Mouse (Mus musculus) bone marrow macrophage, adult 2 months (primary cell): ENCODE measurements at regions not wholly inside any gene's neighbourhood (a gene's known extent, or its start where the extent isn't known, plus 50 kb on each side); places are given as distances from the start of the nearest gene placed in this dataset.
A peak's percentile ranks its signal among the peaks of the same experiment; 100 is the strongest.

Source experiments
- H3K27ac ChIP-seq: 2 replicates; pipeline ENCODE4 v1.5.1; 2012; ENCODE audit warnings: low read depth, low read length; ENCODE audit not compliant: insufficient read depth
- H3K4me1 ChIP-seq: 2 replicates; pipeline ENCODE4 v1.6.1; 2012; ENCODE audit warnings: low read length; ENCODE audit not compliant: control insufficient read depth, insufficient read depth
- H3K4me3 ChIP-seq: 2 replicates; pipeline ENCODE4 v1.5.1; 2012; ENCODE audit warnings: mild to moderate bottlenecking, low read length, moderate library complexity; ENCODE audit not compliant: insufficient read depth
- CTCF ChIP-seq: IDR thresholded peaks from 2 replicates; pipeline ENCODE4 v1.5.1; 2012; ENCODE audit warnings: low read depth, mild to moderate bottlenecking, low read length, moderate library complexity
- POLR2A ChIP-seq: IDR thresholded peaks from 2 replicates; pipeline ENCODE4 v1.6.1; 2012; ENCODE audit warnings: mild to moderate bottlenecking, low read depth, low read length, borderline replicate concordance

DNA sequence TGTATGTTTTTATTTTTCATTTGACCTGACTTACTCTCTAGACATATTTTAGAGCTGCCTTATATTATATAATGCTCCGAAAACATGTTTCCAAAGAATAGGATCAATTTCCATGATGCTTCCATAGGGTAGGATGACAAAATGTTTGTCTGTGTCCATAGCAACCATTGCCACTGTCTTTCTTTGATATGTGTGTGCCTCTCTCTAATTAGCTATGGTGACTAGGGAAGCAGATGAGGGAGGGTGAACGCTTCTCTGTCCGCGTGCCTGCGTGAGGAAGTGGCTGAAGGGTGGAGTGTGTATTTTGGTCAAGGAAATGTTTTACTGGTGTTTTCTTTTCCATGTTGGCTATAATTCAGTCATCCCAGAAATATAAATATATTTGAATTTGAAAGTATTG is 104.2 kb upstream of the Fn1 start:
- Histone ChIP-seq H3K4me3 (no peak overlapping the region), H3K4me1 (no peaks in the 10 kb centered on the region), H3K27ac (no peak overlapping the region)
- TF ChIP-seq CTCF (no peak), POLR2A (no peak)

DNA sequence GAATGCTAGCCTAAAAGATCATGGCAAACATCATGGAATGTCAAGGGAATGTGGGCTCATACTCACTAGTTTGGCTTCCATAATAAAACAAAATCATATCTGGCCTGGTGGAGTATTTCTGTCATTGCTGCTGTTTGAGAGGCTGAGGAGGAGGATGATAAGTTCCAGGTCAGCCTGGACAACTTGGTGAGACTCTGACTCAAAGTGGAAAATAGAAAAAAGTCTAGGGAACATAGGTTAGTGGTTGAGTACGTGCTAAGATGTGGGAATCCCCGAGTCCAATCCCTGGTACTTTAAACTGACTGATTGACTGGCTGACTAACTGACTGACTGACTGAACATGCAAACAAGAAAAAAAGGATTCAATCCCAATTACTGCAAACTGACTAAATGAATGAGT is 103.2 kb upstream of the Fn1 start:
- Histone ChIP-seq H3K4me1 (no peaks in the 10 kb centered on the region), H3K4me3 (no peak overlapping the region), H3K27ac (no peak overlapping the region)
- TF ChIP-seq CTCF, result no peak
- TF ChIP-seq POLR2A, result no peak

DNA sequence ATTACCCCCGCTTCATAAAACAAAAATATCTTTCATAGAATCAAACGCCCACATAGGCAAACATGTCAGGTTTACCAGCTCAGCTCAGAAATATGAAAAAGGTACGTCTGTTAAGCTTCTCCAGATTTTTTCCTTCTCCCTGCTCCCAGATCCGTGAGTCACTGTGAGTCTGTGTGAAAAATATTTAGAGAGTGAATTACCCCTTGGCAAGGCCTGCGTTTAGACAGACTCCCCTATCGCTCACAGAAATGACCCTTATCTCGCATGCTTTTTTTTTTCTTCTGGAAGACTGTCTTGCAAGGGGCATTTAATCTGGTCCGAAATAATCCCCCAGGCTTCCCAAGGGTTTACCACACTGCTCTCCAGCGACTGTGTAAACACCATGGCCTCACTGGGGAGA is 102.4 kb upstream of the Fn1 start:
- Histone ChIP-seq H3K27ac (no peak overlapping the region), H3K4me1 (no peaks in the 10 kb centered on the region), H3K4me3 (no peak overlapping the region)
- TF ChIP-seq POLR2A, result no peak

DNA sequence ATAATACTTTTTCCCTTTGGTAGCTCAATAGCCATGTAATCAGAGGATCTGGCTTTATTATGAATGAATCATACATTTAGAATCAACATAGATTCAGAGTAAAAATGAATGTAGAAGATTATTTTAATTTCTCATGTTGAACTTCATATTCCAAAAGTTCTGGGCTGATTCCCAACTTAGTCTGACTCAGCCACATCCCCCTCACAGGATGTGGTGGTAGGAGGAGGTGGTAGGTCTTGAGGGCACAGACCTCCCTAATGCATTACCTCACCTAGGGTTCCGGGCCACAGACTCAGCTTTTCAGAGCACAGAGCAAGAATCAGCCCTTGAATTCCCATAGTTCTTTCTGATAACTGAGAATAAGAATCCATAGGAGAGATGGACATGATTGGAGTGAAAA is 99.4 kb upstream of the Fn1 start:
- no peak overlapping the region for H3K4me3 ChIP-seq
- H3K27ac ChIP-seq, result no peak overlapping the region
- TF ChIP-seq CTCF (no peak), POLR2A (no peak)
- no peaks in the 10 kb centered on the region for H3K4me1 ChIP-seq

DNA sequence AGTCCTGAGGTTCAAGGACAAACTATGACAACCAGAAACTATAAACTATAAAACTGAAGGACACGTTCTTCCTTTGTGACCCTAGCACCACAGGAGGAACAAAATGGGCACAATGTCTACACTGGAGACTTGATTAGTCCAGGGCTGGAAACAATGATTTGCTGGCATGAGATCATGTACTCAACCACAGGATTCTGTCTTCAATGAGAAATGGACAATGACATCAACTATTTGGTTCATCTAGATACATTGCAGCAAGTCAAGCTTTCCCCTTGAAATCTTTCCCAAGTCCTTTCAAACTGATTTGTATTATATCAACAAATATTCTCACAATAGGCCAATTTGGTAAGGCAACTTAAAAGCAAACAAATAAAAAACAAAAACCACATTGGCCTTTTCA is 98.6 kb upstream of the Fn1 start:
- Histone ChIP-seq H3K27ac (no peak overlapping the region), H3K4me3 (no peak overlapping the region), H3K4me1 (no peaks in the 10 kb centered on the region)
- TF ChIP-seq CTCF, result no peak
- no peak for TF ChIP-seq POLR2A

DNA sequence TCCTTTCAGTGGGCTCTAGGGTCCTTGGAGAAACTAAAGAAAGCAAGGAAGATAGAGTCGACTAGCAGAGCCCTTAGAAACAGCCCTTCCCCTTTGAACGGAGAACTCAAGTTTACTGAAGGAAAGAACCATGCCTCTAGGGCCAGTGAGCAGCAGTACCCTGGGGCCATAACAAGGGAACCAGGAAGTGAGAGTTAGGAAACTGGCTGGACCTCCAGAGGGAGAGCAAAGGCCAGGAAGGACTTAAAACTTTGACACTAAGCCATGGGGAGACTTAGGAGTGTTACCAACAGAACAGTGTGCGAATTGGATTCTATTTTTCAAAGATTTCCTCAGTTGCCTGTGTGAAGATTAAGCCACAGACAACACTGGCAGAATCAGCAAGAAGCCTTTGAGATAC is 82.6 kb upstream of the Fn1 start:
- H3K27ac ChIP-seq, result peak overlapping the region; percentile 4; the same call in 1 of the 2 replicates
- TF ChIP-seq CTCF (no peak), POLR2A (no peak)

DNA sequence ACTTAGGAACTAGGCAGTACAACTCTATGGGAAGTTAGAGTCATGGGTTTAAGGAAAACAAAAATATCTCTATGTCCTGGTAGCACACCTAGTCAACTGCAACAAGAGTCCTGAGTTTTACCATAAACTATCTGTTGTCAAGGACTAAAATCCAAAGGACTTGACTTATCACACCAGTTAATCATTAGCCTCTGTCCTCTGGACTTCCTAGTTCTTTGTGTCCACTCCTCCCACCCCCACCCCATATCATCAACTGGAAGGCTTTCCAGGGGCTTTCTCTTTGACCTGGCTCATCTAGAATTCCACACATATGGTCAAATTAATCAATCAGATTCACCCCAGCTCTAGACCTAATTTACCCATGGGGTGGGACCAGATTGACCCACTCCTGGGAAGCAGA is 78.6 kb upstream of the Fn1 start:
- TF ChIP-seq CTCF (no peak), POLR2A (no peak)
- no peak overlapping the region for H3K27ac ChIP-seq
- no peak overlapping the region for H3K4me3 ChIP-seq
- H3K4me1 ChIP-seq, result peaks cover 40% of the 10 kb centered on the region

More for the DNA sequence above, 82.6 kb upstream of the Fn1 start:
- H3K4me1 ChIP-seq, result peaks cover 23% of the 10 kb centered on the region
- H3K4me3 ChIP-seq, result no peak overlapping the region

DNA sequence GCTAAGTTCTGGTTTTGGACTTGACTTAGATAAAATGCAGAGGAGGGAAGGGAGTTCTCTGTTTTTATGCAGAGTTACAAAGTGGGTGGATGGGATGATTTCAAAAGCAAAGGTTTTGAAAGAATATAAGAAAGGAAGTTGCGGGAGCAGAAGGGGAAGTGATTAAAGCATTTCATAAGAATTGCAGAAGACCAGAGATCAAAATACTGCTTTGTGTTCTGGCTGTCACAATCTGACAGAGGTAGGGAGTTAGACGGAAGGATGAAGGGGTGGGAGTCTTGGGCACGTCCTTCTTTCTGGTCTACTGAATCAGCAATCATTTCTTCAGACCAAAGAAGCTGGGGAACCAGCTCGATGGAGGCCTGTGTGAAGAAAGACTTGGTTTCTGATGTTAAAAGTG is 78.0 kb upstream of the Fn1 start:
- Histone ChIP-seq H3K27ac (peak overlapping the region; percentile 50), H3K4me3 (no peak overlapping the region), H3K4me1 (peaks cover 40% of the 10 kb centered on the region)
- TF ChIP-seq POLR2A (no peak), CTCF (no peak)

DNA sequence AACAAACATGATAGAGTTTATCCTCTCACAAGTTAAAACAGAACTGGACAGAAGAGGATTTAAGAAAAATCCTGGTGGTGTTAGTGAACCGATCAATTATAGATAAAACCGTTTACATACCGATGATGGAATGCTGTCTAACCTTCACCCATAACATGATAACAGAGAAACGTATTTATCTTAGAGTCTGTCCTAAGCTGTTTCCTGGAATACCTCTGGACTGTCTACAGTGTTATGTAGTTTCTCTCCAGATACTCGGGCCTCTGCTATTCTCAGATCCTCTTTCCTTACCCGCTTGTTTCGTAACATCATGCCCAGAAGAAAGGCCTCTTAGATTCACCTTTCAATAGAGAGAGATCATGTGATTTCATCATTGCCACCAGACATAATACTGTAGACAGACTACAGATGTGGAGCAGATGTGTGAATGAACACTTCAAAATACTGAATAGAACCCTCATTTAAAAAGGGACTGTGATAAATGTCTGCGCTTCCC is 75.9 kb upstream of the Fn1 start:
- H3K27ac ChIP-seq, result no peak overlapping the region
- TF ChIP-seq CTCF, result no peak
- TF ChIP-seq POLR2A, result no peak
- H3K4me3 ChIP-seq, result no peak overlapping the region
- H3K4me1 ChIP-seq, result peaks cover 31% of the 10 kb centered on the region

DNA sequence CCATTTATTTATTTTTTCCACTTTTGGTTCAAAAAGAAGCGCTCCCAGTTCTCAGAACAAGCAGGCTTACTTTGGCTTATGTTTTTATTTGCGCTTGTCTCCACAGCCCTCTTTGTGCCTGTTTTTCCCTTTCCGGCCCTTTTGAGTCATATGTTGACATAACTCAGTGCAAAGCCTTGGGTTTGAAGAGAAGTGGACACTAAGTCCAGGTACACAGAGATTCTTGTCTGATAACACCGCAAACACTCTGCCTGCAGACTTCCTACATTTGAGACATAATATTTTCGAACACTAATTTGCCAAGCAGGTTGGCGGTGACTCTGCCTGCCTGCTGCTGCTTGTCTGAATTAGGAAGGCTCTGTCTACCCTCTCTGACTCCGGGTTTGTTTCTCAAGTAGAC is 70.8 kb upstream of the Fn1 start:
- no peak overlapping the region for H3K4me3 ChIP-seq
- H3K4me1 ChIP-seq, result peaks cover 8% of the 10 kb centered on the region
- H3K27ac ChIP-seq, result no peak overlapping the region
- TF ChIP-seq CTCF, result no peak
- TF ChIP-seq POLR2A, result no peak

DNA sequence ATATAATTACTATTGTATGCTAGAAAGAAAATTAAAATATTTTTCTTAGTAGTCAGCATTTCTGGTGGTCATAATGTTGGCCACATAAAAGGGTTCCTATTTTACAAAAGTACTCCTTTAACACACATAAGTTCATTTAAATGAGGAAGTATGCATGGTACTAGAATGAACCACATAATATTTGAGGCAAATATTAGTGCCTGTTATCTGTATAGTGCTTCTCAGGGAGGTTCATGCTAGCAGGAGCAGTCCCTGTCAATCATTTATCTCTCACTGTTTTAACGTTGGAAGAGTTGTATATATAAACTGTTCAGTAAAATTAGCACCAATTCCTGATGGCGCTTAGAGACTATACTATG is 70.0 kb upstream of the Fn1 start:
- Histone ChIP-seq H3K4me1 (peaks cover 4% of the 10 kb centered on the region), H3K4me3 (no peak overlapping the region), H3K27ac (no peak overlapping the region)
- TF ChIP-seq CTCF (no peak), POLR2A (no peak)
